Mouse (Mus musculus): ENCODE data around the gene Pdcd2. TPM values are rescaled to one million over a fixed set of nuclear protein-coding genes. Genes with fewer than 3 reads are reported as not detected.

Gene Pdcd2
- polyA plus RNA-seq (2017; shearing (Covaris generic)): 61.7 TPM

DNA sequence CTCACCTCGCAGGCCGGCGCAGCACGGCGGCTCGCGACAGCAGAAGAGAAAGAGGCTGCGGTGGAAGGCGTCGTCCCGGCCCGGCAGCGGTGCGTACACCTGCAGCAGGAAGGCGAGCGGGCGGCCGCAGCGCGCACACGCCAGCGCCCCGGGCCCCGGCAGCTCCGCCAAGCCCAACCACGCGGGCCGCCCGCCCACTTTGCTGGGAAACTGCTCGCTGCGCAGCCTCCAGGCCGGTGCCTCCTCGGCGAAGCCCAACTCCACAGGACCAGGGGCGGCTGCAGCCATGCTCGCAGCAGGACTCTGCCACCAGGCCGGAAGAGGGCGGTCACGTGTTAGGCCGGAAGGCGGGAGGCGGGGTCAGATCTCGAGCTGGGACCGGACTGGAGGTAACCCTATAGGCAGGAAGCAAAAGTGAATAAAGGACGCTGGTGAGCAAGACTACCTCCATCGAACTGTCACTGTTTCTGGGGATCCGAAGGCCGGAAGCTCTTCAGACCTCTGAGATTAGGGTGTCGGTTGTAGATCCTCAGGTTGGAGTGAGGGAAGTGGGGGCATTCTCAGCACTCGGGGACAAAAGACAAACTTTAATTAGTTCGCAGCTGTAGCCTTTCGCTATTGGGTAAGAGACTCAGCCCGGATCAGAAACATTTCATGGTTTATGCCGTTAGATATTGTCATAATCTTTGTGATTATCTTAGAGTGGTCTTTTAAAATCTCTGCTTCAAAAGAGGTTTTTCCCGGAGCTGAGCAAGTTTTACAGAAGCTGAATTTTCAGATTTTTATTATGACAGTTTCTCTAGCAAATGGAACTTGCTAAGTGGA is at the start of gene Pdcd2:
TSS of gene Pdcd2 (minus strand) at position 316 of the 825 bp plus-strand sequence.

GRCm38 (mm10) chr17:15564014-15564927 is 37.2 kb upstream of the Pdcd2 start, which contains the start of gene Prdm9:
Prdm9 (minus strand) TSS chr17:15564354.

GRCm38 (mm10) chr17:15499656-15500394 is 27.3 kb downstream of the Pdcd2 start, which contains the start of the genes Psmb1 and Tbp:
Psmb1 (minus strand) TSS chr17:15499751.
Tbp (plus strand) TSS chr17:15499888.

Other genes with a start within 250 kb of the Pdcd2 start
- gene Dll1, start 150.4 kb downstream of the Pdcd2 start, polyA plus RNA-seq (2017; shearing (Covaris generic)): 0.74 TPM
- 35.4 TPM for gene Fam120b, start 131.1 kb downstream of the Pdcd2 start, polyA plus RNA-seq (2017; shearing (Covaris generic))
- 211 TPM for gene Psmb1, start 27.6 kb downstream of the Pdcd2 start, polyA plus RNA-seq (2017; shearing (Covaris generic))
- 42.6 TPM for gene Tbp, start 27.4 kb downstream of the Pdcd2 start, polyA plus RNA-seq (2017; shearing (Covaris generic))
- 9.8 TPM for gene Prdm9, start 37.1 kb upstream of the Pdcd2 start, polyA plus RNA-seq (2017; shearing (Covaris generic))
- 174 TPM for gene Chd1, start 177.7 kb upstream of the Pdcd2 start, polyA plus RNA-seq (2017; shearing (Covaris generic))